Mouse (Mus musculus) E14TG2a.4 (cell line): ENCODE measurements around the gene Opa3.

ENCODE experiments used
- CTCF ChIP-seq: conservative IDR thresholded peaks from 2 replicates; pipeline ENCODE4 v1.5.1; 2014; ENCODE audit warnings: low read length
- POU5F1 ChIP-seq: IDR thresholded peaks from 2 replicates; pipeline ENCODE4 v1.6.1; 2014; ENCODE audit warnings: low read length, borderline replicate concordance

- no peak for TF ChIP-seq CTCF
- no peak for TF ChIP-seq POU5F1
Measured at GRCm38 (mm10) chr7:19279581-19280114, 51.5 kb downstream of the Opa3 start, which contains the start of gene Ppm1n.
